Mouse (Mus musculus): ENCODE measurements around the gene 4930447C04Rik.

4930447C04Rik gene

GRCm38 (mm10) chr12:72940071-72940821, at the start of gene 4930447C04Rik:
Gene 4930447C04Rik, minus strand, starts transcription at chr12:72940774.
- DNase-seq, result no peak

- DNase-seq, result no peak
Measured at GRCm38 (mm10) chr12:72983071-72983857, 42.7 kb upstream of the 4930447C04Rik start.

DNA sequence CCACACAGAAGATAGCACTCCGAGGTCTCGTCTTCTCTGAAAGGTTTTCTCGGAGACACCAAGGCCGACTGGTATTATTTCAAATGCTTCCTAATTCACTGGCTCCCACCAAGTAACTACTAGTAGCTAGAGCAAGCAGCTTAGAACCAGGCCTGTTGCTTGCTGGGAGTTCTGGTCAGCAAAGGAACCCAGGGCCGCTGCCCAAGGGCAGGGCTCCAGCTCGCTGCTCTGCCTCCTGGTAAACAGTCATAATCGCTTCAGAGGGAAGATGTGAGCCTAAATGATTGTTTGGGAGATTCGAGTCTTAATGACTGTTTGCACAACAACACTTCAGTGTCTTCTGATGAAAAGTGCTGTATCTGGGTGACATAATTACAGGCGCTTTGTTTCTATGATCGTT, 42.0 kb upstream of the 4930447C04Rik start:
- no peak for DNase-seq

DNA sequence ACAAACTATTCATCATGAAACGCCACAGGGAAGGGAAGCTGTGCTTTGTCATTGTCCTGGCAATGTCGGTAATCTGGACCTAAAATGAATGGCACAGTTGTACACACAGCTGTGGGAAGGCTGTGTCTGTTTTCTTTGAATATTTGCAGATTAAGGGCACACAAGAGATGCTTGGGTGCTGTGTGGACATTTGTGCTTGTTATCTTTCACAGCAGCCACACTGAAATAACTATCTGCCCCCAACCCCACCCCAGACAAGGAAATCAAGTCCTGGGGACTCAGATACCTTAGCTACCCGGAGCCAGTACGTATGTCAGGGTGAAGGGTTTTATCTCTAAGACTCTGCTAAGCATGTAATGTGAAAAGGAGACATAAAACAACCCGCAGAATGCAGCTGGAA, 38.7 kb upstream of the 4930447C04Rik start:
- no peak for DNase-seq

DNA sequence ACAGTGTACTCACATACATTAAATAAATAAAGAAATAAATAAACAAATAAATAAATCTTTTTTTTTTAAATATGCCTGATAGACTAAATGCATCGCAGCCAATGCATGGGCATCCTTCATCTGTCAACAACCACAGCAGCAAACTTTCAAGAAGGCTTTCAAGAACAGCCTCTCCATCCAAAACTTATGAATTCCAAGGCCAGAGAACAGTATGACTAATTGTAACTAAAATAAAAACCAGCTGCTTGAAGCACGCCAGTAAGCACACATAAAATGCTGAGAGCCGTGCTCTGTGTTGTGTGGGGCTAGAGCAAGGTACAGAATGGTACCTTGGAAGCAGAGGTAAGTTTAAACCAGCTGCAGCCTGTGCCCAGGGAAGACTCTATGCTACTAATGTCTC, 37.3 kb upstream of the 4930447C04Rik start:
- no peak for DNase-seq

- DNase-seq, result peak; percentile 91
Measured at GRCm38 (mm10) chr12:72976718-72977117, 36.1 kb upstream of the 4930447C04Rik start.

DNA sequence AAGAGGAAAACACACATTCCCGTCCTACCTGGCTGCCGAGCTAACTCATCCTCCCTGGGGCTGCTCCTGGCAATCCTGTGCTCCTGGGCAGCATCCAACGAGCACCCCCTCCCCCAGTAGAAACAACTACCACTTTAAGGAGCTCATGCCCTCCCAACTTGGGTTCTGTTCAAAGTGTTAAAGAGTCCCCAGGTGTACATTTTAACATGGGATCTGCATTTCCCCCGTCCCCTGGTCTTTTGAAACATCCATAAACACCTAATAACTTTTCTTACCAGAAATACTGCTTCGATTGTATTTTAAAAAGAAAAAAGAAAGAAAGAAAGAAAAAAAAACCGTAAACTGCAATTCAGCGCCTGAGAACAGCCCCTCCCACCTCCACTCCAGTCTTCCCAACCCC, 35.6 kb upstream of the 4930447C04Rik start:
- DNase-seq, result no peak

GRCm38 (mm10) chr12:72973161-72973560, 32.6 kb upstream of the 4930447C04Rik start:
- peak; percentile 86 for DNase-seq

DNA sequence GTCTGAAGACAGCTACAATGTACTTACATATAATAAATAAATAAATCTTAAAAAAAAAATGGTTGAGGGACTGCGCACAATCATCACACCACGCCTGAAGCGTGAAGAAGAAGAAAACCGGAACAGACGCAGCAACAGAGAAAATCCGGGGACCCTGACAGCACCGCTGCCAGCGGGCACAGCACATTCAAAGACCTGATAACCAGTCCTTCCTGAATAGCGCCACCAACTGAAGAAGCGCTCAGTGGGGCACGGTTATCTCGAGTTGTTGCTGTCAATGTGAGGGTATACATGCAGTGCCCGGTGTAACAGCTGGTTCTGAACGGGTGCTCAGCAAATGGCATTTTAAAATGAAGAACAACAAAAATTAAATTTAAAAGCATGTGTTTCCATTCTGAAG, 30.0 kb upstream of the 4930447C04Rik start:
- peak; percentile 51 for DNase-seq

GRCm38 (mm10) chr12:72967541-72967940, 27.0 kb upstream of the 4930447C04Rik start:
- no peak for DNase-seq

GRCm38 (mm10) chr12:72962761-72963160, 22.2 kb upstream of the 4930447C04Rik start:
- no peak for DNase-seq

- no peak for DNase-seq
Measured at GRCm38 (mm10) chr12:72958446-72958845, 17.9 kb upstream of the 4930447C04Rik start.

DNA sequence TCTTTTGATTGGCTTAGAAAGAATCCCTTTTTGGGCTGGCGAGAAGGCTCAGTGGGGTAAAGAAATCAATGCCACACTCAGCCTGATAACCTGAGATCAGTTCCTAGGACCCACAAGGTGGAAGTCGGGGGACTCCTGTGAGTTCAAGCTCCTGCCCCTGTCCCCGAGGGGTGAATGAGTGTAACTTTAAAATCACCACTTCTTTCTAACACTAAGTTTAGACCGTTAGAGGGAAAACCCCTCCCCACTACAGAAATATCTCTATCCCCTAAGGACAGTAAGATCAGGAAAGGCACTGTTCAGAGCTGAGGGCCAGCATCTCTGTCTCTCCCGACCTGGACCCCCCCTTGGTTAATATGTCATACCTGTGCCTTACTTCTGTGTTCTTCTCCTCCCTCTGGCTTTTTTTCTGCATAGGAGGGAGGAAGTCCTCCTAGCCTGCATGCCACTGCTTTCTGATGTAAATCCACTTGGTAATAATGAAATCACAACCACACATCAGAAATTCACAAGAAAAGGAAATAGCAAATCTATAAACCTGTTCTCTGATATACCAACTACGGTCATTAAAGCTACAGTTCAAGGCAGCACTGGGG, 17.4 kb upstream of the 4930447C04Rik start:
- no peak for DNase-seq

- no peak for DNase-seq
Measured at GRCm38 (mm10) chr12:72954906-72955305, 14.3 kb upstream of the 4930447C04Rik start.

DNA sequence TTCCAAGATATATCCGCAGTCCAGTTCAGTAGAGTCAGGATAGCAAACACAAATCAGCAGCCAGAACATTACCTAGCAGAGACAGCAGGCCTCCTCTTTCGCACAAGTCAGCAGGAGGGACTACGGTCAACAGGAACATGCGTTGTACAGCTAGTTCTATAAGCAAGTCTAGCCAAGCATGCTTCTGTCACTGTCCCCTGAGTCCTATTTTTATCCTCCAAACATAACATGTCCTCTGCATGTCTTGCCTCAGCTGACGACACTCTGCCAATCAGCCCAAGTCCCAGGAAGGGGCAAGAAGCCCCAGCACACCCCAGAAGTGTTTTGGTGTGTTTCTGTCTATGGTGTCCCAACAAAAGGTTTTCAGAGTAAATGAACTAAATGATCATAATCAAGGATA, 13.3 kb upstream of the 4930447C04Rik start:
- no peak for DNase-seq

DNA sequence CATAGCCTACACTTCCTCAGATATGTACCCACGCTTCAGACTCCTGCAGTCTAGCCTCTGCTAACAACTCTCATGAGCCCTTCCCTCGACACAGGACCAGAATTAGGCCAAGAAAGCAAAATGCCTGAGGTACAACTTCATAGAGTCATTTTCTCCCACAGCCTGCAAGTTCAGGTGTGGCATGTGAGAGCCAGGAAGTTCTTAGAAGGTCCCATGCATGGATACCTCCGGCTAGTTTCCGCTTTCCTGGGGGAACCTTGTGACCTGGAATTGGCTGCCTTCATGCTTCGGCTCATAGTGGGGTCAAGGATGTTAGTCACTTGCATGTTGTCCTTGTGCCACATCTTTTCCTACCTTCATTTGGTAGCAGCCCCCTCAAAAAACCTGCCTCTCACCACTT, 12.5 kb upstream of the 4930447C04Rik start:
- no peak for DNase-seq

DNA sequence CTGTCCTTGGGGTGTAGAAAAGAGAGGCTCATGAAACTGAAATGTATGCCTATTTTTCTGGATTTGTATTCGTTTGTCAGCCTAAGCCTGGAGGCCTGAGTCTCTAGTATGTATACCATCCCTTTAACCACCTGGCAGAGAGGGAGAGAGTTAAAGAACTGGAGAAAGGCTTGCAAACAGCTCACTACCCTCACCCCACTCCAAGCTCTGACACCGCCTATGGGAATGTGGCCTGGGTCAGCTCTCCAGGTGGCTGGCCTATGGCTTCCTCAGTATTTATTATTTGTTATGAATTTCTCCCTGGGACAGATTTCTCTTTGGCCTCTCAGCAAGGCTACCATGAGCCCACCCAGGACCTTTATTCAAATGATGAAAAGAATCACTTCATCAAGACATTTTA, 6.8 kb upstream of the 4930447C04Rik start:
- peak; percentile 45 for DNase-seq

GRCm38 (mm10) chr12:72946805-72947204, 6.2 kb upstream of the 4930447C04Rik start:
- DNase-seq, result peak; percentile 39

DNA sequence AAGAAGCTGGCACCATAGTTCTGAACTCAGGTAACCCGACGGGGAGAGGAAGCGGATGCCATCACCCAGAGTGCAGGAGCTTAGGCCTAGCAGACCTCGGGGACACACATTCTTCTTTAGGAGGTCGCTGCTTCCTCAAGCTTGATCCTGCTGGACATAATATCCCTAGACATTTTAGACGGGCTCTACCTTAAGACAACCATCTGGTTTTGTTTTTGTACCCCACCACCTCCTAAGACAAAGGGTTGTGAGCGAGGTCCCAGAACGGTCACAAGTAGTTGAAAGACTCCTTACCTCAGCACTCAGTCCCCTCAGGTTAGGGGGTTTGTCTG, 5.5 kb upstream of the 4930447C04Rik start:
- DNase-seq, result no peak

GRCm38 (mm10) chr12:72945301-72946063, 4.9 kb upstream of the 4930447C04Rik start:
- peak; percentile 97 for DNase-seq

- no peak for DNase-seq
Measured at GRCm38 (mm10) chr12:72944411-72945225, 4.0 kb upstream of the 4930447C04Rik start.

GRCm38 (mm10) chr12:72943574-72944110, 3.1 kb upstream of the 4930447C04Rik start:
- DNase-seq, result no peak

Data from retina, postnatal 1 day (tissue).